Mouse (Mus musculus) spleen, adult 2 months (tissue): ENCODE data around the gene Pcdh15.

ENCODE experiments used
- CTCF ChIP-seq: fragments of 200-500 bp; IDR thresholded peaks from 2 replicates; pipeline ENCODE4 v1.5.1; 2011; ENCODE audit warnings: mild to moderate bottlenecking, inconsistent platforms; ENCODE audit not compliant: insufficient read depth, insufficient read length, insufficient replicate concordance; ENCODE audit errors: extremely low read depth
- POLR2A ChIP-seq: fragments of 200-500 bp; IDR thresholded peaks from 2 replicates; pipeline ENCODE4 v1.6.1; 2011; ENCODE audit warnings: low read depth, low read length, inconsistent platforms

DNA sequence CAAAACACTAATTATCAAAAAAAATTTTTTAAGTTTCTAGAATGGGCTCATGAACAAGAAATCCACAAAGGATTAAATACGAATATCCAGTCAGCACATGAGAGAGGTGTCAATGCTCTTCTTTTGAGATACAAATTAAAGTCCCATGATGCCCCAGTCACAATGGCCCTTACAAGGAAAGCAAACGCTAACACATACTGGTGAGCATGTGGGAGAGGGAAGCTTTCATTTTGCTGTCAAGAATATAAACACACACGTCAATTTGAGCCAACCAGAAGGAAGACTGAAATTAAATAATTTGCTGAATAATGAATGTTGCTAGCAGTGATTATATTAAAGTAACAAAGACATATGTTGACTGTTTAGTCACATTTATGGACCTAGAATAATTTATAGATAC, 1470.5 kb downstream of the Pcdh15 start:
- TF ChIP-seq CTCF (no peak), POLR2A (no peak)
